Mouse (Mus musculus) Muller cell, postnatal 12 days (primary cell): Measurements from ENCODE around the gene Stx2.

Experiments used
- DNase-seq: peaks from one replicate; pipeline ENCODE4 v3.0.0-alpha.2; 2015; ENCODE audit errors: inconsistent ontology term

Gene Stx2

DNA sequence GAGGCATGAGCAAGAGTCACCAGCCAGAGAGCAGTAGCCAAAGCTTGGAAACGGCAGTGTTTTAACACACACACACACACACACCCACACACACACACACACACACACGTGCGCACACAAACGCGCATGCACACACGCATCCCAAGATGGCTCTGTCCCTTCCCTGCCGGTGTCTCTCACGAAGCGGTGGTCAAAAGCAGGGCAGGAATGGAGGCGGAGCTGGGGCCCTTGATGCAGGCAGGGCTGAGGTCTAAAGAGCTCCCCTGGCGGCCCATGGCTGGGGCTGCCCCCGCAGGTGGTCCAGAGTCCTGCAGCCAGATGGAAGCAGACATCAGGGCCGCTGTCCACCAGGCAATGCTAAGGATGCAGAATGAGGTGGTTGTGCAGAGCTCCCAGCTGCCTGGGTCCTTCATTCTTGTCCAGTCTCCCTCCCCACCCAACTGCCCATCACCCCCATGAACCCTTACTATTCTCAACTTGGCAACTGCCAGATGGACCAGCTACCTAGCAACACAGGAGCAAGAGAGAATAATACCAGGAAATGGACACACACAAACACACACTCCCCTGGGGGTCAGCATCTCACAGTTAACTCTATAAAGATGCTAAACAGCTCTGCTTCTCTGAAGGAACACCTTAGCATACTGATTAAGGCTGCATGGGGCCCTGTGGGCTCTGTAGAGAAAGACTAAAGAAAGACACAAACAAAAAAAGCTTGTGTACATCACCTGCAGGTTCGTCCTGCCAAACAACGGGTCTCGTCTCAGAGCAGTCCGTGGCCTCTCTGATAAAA, 54.9 kb downstream of the Stx2 start, which contains the start of gene Rimbp2:
TSS of gene Rimbp2 (minus strand) at position 209 of the 793 bp plus-strand sequence.
- DNase-seq: peak; percentile 62

GRCm38 (mm10) chr5:128952291-128953195, 55.8 kb downstream of the Stx2 start:
- DNase-seq: peak; percentile 22

GRCm38 (mm10) chr5:128951472-128951871, 56.9 kb downstream of the Stx2 start:
- DNase-seq: no peak

DNA sequence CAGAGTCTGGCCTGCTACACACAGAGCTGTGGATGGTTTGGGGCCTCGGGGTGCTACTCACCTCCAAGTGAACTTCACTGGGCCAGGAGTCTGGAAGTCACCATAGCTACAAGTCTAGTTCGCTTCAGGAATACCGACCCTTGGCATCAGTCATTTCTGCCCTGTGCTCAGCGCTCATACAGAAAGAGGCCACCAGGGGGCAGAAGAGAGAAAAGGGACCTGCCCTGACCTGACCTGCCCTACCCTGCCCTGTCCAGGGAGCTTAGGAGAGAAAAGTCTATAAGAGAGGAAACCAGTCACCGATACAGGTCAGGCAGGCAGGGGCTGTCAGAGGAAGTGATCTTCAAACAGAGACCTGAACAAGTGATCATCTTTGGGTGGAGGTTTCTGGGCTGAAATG, 61.3 kb downstream of the Stx2 start:
- no peak for DNase-seq

DNA sequence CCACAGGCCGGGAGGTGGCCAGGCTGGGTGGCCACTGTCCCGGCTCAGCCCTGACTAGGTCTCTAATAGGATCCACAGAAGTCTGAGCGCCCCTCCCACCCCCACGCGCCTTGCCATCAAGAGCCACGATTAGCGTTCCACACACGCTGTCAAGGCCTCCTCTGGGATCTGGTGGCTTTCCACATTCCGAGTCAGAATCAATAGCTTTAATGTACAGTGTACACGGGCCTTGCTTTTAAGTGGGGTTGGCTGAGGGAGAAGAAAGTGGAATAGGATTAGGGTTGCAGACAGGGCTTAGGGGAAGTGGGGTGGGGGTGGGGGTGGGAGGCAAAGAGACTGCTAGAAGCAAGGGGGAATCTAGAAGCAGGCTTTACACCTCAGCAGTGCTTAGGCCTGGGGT, 67.9 kb downstream of the Stx2 start:
- DNase-seq: no peak

- peak; percentile 36 for DNase-seq
These were observed 72.9 kb downstream of the Stx2 start for GRCm38 (mm10) chr5:128935359-128935899.
